Mouse (Mus musculus) adrenal gland, postnatal 10 days (tissue): ENCODE measurements around the gene 4933430I17Rik. TPM values are rescaled to one million over a fixed set of nuclear protein-coding genes. Genes with fewer than 3 reads are reported as not detected.
A peak's percentile ranks its signal among the peaks of the same experiment; 100 is the strongest.
"Not testable (repeated sequence)": the region's sequence is repeated elsewhere in the genome, so short reads cannot be mapped to it uniquely, and the experiment has no call there.

Experiments
- DNase-seq: peaks from one replicate; pipeline ENCODE4 v3.0.0; 2021; ENCODE audit warnings: mixed read lengths
- long read RNA-seq, 2 experiments: library from polyadenylated mRNA; stranded (forward); transcript quantifications; one replicate each; pipeline ENCODE4 v2.0.0; 2021
- total RNA-seq, 2 experiments: library from RNA; stranded (reverse); gene quantifications; 2 replicates each; pipeline ENCODE4 v1.2.3; 2021

The 4933430I17Rik gene
- under 1 TPM; 0.42 to 0.58 TPM for total RNA-seq
- long read RNA-seq, experiment 1 = 0 reads
- long read RNA-seq, experiment 2 = 0 reads

DNA sequence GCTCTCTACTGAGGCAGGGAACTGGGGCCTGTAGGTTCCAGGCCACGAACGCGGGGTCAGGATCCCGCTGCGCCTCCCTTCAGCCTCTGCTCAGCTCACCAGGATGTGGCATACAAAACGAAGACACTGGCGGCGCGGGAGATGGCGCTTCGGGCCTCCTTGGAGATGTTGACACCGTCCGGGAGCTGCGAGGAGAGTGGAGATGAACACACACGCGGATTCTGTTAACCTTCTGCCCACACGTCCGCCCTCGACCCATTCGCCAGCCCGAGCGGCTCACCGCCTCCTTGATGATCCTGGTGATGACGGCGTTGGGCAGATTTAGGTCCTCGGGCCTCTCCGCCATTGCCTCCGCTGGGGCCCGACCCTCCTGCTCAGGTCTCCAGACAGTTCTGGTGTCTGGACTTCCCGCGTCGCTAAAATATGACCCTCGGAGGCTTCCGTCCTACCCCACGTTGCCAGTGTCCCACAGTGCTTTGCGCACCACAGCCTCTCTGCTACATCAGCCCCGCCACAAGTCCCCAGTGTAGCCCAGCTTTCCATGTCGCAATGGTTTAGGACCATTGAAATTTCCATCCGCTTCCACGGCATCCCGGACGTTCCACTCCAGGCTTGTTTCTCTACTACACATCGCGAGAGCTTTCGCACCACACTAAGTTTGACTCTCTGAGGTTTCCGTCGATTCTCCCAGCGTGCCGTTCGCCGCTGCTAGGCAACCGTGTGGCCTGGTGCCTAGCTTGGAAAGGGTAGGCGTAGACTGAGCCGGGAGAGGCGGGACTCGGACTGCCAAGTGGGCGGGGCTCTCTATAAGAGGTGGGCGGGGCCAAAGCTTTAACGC, at the start of gene 4933430I17Rik, which contains the start of gene Pole3:
Gene 4933430I17Rik (plus strand): TSS at position 719 of the 838 bp plus-strand sequence.
Gene Pole3 (minus strand): TSS at position 418 of the 838 bp plus-strand sequence.
- DNase-seq = peak; percentile 97

GRCm38 (mm10) chr4:62475793-62476192, 49.4 kb upstream of the 4933430I17Rik start:
- no peak for DNase-seq

- DNase-seq = no peak
Observed at GRCm38 (mm10) chr4:62477542-62478244, 47.5 kb upstream of the 4933430I17Rik start.

GRCm38 (mm10) chr4:62479593-62479936, 45.6 kb upstream of the 4933430I17Rik start:
- DNase-seq = not testable (repeated sequence)

DNA sequence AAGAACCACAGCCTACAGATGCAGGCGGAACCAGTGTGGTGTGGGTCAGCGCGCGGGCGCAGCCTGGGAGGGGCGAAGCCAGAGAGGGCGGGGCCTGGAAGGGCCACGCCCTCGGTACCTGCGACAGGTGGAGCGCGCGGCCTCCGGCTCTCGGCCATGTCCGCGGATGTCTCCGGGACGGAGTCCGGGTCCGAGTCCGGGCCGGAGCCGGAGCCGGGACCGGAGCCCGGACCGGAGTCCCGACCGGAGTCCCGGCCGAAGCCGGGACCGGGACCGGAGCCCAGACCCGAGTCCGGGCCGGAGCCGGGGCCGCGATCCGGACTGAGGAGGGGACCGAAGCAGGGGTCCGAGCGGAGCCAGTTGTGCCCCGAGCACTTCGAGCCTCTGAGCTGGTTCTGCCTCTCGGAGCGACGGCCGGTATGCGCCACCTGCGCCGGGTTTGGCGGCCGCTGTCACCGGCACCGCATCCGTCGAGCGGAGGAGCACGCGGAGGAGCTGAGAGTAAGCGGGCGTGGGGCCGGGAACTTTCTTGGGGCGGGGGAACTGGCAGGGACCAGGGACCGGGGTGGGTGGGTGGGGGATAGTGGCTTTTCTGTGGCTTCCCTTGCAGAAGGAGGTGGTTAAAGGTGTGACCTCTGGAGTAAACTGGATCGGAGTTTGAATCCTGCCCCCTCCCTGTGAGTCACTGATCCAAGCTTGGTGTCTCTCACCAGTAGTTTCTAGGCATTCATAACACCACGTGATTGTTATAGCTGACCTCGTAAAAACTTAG, 45.0 kb upstream of the 4933430I17Rik start, which contains the start of gene Bspry:
Gene Bspry (plus strand): TSS at position 117 of the 772 bp plus-strand sequence.
- DNase-seq = peak; percentile 54

GRCm38 (mm10) chr4:62480709-62481605, 44.2 kb upstream of the 4933430I17Rik start:
- DNase-seq = peak; percentile 37

DNA sequence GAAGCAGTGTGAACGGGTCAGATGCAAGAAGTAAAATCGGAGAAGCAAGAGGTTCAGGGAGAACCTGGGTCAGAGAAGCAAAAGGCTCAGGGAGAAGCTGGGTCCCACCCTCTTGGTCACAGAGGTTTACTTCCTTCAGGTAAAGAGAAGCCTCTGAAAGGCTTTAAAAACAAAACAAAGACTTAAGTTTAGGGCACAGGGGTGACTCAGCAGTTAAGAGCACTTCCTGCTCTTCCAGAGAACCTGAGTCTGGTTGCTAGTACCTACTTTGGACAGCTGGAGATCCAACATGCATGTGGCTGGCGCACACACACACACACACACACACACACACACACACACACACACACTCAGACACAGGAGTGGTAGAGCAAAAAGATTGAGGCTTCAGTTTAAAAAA, 40.2 kb upstream of the 4933430I17Rik start:
- no peak for DNase-seq

DNA sequence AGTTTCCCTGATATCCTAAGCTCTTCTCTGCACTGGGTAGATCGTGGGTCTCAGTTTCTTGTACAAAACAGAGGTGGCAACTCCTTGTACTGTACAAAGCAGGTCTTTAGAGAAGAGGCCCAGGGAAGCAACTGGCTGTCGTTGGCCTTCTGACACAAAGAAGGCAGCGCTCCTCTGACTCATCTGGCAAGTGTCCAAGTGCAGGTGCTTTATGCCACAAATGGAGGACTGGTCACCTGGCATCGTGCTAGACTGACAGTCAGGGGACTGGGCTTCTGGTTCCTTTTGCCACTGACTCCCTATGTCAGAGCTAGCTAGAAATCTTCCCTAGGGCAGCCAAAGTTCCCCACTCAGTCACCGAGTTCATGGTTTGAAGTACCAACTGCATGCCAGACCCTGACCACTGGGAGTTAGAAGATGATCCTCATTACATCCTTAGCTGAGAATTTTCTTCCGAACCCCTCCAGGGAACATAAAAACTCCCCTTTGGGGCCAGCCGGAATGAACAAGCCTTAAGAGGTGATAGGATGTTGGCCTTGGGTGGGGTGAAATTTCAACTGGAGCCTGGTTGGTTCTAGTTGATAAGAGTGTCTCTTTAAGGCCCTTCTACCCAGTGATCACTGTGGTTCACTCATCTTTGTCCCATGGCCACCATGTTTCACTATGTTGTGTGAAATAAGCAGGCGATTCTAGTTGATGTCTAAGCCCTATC, 39.6 kb upstream of the 4933430I17Rik start:
- DNase-seq = no peak

- no peak for DNase-seq
Observed at GRCm38 (mm10) chr4:62486162-62486696, 38.9 kb upstream of the 4933430I17Rik start.

DNA sequence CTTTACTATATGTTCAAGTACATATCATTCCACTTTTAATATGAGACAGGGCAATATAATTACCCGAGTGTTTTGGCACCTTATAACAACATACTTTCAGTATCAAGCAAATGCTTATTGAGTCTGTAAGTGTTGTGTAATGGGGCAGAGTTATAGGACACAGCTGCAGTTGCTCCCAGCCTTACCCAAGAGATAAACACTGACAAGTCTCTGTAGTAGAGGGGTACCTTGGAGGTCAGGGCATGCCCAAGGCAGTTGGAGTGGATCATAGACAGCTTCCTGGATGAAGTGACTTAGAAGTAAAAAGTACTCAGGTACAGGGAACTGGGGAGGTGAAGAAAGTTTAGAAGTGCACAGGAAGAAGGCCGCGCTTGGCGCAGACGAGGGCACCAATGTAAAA, 38.0 kb upstream of the 4933430I17Rik start:
- no peak for DNase-seq

DNA sequence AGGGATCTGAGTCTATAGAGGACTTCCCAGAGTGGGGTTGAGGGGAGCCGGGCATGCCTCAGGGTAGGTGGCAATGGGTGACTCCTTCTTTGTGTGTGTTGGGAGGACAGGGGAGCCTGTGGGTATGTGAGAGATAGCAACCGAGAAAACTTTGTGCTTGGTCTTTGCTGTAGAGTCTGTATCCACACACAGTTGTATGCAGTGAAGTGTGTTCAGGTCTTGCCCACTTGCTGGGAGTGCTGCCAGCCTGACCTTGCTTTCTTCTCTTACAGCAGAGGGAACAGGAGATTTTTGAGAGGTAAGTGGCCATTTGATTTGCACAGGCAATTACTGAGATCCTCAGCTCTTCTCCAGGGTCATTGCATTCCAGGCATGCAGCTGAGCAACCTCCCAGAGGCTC, 37.3 kb upstream of the 4933430I17Rik start:
- no peak for DNase-seq

GRCm38 (mm10) chr4:62492682-62493081, 32.5 kb upstream of the 4933430I17Rik start:
- no peak for DNase-seq

DNA sequence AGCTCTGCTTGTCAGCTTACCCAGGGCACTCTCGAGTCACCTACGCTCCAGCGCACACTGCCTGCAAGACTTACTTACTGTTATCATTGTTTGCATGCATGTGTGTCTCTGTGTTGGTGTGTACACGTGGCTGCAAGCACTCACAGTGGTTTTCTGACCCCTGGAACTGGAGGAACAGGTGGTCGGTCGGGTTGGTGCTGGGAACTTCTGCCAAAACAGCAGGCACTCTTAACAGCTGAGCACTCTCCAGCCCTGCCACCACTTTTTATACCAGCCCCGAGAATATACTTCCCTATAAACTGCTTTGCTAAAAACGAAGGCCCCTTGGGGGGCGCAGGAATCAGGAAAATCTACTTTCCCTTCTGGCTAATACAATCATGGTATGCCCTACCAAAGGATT, 30.9 kb upstream of the 4933430I17Rik start:
- DNase-seq = no peak

DNA sequence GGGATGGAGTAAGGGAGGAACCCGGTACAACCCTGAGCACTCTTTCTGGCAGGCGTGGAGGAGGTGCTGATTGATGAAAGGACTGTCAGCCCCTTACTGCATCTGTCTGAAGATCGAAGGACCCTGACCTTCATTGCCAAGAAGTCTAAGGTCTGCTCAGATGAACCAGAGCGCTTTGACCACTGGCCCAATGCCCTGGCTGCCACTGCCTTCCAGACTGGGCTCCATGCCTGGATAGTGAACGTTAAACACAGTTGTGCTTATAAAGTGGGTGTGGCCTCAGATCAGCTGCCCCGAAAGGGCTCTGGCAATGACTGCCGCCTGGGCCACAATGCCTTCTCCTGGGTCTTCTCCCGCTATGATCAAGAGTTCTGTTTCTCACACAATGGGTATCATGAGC, 29.2 kb upstream of the 4933430I17Rik start:
- DNase-seq = peak; percentile 78

- peak; percentile 84 for DNase-seq
Observed at GRCm38 (mm10) chr4:62496815-62497214, 28.4 kb upstream of the 4933430I17Rik start.

DNA sequence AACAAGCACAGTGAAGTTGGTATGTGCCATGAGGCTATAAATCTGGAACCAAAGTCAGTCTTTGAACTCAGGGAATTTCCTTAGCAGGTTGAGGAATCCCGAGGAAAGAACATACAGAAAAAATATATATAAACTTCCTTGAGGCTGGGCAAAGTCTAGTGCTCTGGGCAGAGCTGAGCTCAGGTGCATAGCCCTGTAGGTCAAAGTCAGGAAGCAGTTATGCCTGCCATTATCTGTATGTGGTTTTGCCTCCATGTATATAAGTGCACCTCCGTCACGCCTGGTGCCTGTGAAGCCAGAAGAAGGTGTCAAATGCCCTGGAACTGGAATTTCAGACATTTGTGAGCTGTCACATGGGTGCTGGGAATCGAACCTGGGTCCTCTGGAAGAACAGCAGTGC, 24.4 kb upstream of the 4933430I17Rik start:
- peak; percentile 1 for DNase-seq

- no peak for DNase-seq
Observed at GRCm38 (mm10) chr4:62501534-62501933, 23.6 kb upstream of the 4933430I17Rik start.

- peak; percentile 94 for DNase-seq
Observed at GRCm38 (mm10) chr4:62501964-62502732, 23.0 kb upstream of the 4933430I17Rik start.

DNA sequence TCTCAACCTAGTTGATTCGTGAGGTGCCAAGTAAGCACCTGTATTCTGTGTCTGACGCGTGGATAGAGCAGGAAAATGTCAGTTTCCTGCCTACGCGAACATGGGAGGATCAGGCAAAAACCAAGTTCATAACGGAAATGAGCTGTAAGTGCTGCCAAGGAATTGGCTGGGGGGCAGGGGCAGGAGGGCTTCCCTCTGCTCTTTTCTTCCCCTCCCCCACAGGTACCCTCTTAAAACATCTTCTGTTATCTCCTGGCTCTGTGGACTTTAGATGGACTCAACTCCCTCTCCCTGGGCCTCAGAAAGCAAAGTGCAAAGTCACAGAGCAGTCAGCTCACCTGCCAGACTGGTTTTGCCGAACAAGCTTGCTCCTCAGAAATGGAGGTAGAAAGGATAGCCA, 22.2 kb upstream of the 4933430I17Rik start:
- DNase-seq = peak; percentile 14
